Mouse (Mus musculus): Measurements from ENCODE around the gene Ifi27l2a.
"Not testable (repeated sequence)": the region's sequence is repeated elsewhere in the genome, so short reads cannot be mapped to it uniquely, and the experiment has no call there.

The Ifi27l2a gene

DNA sequence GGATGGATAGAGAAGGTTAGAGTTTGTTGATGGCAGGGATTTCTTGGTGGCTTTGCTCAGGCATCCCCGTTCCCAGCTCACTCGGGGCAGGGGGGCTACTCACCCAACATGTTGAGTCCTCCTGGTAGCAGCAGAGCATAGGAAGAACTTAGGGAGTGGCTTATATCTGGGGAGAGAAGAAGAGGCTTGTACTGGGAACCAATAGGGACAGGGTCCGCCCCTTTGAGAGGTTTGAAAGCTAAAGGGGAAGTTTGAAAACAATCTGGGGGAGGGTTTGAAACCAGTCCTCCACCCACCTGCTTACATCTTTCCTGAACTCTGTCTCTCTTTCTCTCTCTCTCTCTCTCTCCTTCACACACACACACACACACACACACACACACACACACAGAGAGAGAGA lies at the start of gene Ifi27l2a:
Ifi27l2a (minus strand) TSS at position 157 of the 400 bp plus-strand sequence.
- no peak for DNase-seq (ENCODE audit: low spot score)

- DNase-seq (ENCODE audit: low spot score): peak; percentile 85
These were observed 49.3 kb upstream of the Ifi27l2a start for GRCm38 (mm10) chr12:103492767-103493166.

DNA sequence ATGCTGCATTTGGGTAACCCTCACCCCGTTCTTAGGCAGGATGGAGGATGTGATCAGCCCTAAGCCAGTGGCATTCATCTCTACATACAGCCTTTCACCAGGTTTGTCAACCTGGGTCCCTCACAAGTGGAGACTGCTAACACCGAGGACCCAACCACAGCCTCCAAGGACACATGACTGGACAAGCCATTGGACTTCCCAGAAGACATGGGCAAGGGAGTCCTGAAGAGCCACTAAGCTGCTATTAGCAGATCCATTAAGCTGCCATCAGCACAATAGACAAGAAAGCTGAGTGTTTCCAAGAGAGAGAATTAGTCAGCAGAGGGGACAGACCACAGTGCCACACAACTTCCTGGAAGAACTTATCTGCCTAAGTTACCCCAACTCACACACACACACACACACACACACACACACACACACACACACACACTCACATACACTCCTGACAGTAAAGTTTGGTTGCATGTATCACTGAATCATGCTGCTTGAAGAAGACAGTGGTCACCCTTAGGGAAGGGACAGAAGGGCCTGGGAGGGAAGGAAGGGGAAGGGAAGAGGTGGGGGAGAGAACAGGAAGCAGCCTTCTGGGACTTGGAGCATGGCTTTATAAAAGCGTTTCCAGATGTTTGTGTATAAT lies 47.7 kb upstream of the Ifi27l2a start:
- no peak for DNase-seq (ENCODE audit: low spot score)

- DNase-seq (ENCODE audit: low spot score): no peak
These were observed 44.3 kb upstream of the Ifi27l2a start for GRCm38 (mm10) chr12:103487750-103488149.

DNA sequence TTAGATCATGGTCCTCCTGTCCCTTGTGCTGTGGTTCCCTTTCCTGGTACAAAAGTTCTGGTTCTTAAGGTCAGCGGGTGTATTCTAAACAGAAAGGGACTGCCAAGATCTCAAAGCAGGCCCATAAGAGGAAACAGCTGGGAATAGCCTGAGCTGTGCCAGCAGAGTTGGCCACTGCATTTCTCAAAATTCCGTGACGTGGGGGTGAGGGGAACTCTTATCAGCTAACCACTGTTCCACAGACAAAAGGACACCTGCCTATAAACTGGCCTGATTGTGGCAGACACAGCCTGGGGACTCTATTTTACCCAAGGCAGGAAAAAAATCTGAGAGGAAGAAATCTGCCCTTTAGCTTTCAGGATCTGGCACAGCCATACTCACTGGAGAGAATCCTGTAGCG lies 43.8 kb upstream of the Ifi27l2a start:
- DNase-seq (ENCODE audit: low spot score): peak; percentile 79

GRCm38 (mm10) chr12:103486726-103487125 lies 43.2 kb upstream of the Ifi27l2a start:
- peak; percentile 74 for DNase-seq (ENCODE audit: low spot score)

GRCm38 (mm10) chr12:103484200-103484972 lies 40.9 kb upstream of the Ifi27l2a start:
- DNase-seq (ENCODE audit: low spot score): not testable (repeated sequence)

DNA sequence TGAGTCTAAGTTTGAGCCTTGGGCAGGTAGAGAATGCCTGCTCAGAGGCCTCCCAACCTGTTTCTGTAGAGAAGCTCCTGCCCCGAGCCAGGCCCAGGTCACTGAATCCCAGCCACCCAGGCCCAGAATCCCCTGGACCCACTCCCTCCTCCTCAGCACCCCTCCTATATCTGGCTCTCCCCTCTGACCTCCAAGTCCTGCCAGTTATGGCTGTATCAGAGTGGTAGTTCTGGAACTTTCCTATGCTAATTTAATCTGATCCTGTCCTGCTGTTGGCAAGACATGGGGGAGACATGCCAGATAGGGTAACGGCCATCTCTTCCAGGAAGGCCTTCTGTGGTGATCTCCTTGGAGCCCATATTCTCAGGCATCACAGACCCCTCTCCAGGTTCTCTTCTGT lies 39.3 kb upstream of the Ifi27l2a start:
- peak; percentile 44 for DNase-seq (ENCODE audit: low spot score)

GRCm38 (mm10) chr12:103481671-103482070 lies 38.2 kb upstream of the Ifi27l2a start:
- peak; percentile 78 for DNase-seq (ENCODE audit: low spot score)

DNA sequence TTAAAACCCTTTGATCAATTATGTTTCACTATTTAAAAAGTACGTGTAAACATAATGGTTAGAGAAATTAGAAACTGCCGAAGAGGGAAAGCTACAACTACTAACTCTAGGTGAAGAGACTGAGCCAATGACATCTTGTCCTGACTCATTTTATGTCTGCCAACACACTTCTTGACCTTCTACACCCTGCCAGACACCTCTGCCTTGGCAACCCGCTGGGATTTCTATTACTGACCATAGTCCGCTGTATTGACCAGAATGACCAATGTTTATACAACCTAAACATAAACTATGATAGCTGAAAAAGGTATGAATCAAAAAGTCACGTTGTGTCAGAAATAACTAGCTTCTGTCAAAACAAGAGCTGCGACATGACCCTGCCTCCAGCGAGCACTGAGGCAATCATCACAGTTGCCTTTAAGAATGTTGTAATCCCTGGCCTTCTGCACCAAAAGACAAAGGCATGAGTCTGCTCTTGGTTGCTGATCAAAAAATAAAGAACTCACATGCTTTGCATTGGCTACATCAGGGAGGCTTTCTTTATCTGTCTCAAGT lies 34.1 kb upstream of the Ifi27l2a start:
- peak; percentile 82 for DNase-seq (ENCODE audit: low spot score)

DNA sequence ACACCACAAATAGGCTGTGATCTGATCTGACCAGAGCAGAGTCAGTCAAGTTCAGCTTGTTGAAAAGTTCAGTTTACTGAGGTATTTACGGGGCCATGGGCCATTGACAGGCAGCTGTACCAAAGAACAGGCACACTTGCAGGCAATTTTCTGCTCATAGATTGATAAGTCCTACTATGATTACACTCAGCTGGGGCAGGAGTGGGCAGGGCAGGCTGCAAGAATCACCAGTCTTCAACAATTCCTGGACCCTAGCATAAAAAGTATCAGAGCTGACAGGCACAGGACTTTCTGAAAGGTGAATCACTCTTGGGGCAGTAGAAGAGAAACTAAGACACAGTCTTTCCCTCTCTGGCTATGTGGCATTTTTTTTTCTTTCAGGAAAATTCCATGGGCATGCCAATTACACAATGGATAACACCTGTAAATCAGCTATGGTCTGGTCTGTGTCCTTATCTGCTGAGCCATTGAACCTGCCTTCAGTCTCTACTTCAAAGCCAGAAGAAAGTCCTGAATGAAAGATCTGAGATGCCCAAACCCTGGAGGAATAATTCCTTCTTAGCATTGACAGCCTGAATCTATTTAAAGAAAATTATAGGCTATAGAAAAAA lies 33.4 kb upstream of the Ifi27l2a start:
- DNase-seq (ENCODE audit: low spot score): no peak

- peak; percentile 29 for DNase-seq (ENCODE audit: low spot score)
These were observed 31.0 kb upstream of the Ifi27l2a start for GRCm38 (mm10) chr12:103474481-103474880.

- DNase-seq (ENCODE audit: low spot score): no peak
These were observed 13.7 kb upstream of the Ifi27l2a start, which contains the start of gene Ifi27l2b for GRCm38 (mm10) chr12:103457140-103457539. Gene Ifi27l2b, minus strand, starts transcription at chr12:103457223.

DNA sequence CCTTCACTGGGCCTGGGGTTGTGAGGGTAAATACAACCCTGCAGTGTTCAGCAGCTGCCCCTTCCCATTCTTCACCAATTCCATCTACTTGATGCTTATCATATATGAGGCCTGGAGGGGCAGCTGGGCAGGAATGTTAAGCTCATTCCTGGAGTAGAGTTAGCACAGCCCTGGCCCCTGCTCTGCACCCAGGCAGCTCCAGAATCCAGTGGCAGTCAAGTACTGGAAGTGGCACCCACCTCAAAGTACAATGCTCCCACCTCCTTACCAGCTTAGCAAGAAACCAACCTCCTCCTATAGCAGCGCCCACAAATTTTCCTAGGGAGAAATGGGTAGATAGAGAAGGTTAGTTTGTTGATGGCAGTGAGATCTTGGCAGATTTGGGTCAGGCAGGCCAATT lies 13.2 kb upstream of the Ifi27l2a start:
- DNase-seq (ENCODE audit: low spot score): not testable (repeated sequence)

GRCm38 (mm10) chr12:103453361-103453760 lies 9.9 kb upstream of the Ifi27l2a start:
- no peak for DNase-seq (ENCODE audit: low spot score)

DNA sequence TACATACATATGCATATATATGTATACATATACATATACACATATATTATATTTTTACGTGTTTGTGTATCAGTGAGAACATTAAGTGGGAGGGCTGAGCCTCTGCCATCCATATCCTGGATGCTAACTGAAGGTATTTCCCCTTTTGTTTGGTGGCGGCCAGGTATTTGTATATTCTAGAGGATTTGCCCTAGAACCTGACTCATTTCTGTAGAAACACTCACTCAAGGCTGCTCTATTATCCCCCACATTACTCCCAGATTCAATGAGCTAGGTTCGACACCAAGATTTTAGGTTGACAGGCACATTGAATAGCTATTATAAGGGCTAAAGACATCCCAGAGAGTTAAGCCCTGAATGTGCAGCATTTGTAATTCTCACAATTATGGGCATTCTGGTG lies 1.6 kb upstream of the Ifi27l2a start:
- no peak for DNase-seq (ENCODE audit: low spot score)

DNA sequence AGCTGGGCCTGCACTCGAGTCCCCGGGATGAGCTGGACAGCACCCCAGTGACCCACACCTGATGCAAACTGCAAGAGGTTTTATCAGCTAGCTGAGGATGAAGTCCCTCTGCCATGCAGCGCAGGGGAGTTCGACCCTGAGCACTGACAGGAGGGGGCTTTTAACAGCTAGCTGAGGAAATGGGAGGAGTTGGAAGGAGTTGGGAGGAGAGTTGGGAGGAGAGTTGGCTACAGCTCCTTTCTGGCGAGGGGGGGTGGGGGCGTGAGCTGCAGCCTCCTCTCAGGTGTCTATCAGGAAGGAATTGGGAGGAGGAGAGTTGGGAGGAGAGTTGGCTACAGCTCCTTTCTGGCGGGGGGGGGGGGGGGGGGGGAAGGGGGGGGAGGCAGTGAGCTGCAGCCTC lies 781 bp upstream of the Ifi27l2a start:
- DNase-seq (ENCODE audit: low spot score): not testable (repeated sequence)

DNA sequence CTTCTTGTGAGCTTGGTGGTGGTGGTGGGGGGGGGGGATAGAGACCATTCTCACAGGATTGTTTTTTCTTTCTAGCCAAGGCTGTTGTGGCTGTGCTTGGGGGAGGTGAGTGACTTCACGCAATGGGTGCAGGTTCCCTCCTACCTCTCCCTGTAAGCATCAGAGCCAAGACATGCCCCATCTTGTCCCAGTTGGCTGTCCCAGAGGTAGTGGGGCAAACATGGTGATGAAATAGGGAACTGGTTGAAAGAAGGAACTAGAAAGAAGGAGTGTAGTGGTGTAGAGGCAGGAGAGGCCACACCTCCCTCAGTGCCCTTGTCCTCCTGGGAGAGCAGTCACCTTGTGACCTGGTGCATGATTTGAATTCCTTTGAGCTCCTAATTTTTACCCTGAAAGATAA lies 5.9 kb downstream of the Ifi27l2a start:
- DNase-seq (ENCODE audit: low spot score): no peak

GRCm38 (mm10) chr12:103434861-103435260 lies 8.6 kb downstream of the Ifi27l2a start:
- no peak for DNase-seq (ENCODE audit: low spot score)

GRCm38 (mm10) chr12:103433986-103434731 lies 9.3 kb downstream of the Ifi27l2a start, which contains the start of gene Ifi27:
Gene Ifi27, plus strand, starts transcription at chr12:103434211.
- peak; percentile 95 for DNase-seq (ENCODE audit: low spot score)

DNA sequence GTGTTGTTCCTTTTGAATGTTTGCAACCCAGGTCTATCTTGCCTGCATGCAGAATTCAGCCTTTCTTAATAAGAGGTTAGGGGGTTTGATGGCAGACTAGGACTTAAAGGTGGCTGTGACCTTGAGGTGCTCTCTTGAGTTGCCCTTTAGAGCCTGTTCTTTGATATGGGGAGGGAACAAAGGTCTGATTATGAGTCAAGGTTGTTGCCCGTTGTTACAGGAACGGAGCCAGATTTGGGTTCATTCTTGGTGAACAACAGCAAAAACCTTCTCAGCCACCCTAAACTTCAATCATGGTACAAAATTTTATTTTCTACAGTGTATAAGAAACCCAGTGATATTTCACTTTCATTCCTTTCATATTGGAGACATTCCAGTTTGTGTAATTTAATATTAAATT lies 10.1 kb downstream of the Ifi27l2a start:
- no peak for DNase-seq (ENCODE audit: low spot score)

DNA sequence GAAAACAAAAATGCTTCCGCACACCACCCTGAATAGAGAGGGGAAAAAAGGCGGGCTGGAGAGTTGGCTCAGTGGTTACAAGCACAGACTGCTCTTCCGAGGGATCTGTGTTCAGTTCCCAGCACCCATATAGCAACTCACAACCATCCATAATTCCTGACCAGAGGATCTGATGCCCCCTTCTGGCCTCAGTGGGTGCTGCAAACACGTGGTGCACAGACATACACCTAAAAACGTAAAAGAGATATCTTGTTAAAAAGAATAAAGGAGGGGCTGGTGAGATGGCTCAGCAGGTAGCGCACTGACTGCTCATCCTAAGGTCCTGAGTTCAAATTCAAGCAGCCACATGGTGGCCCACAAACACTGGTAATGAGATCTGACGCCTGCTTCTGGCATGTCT lies 16.8 kb downstream of the Ifi27l2a start:
- no peak for DNase-seq (ENCODE audit: low spot score)
